Comparison of ENCODE assay signal across 8 mouse cellular contexts in the genomic region with DNA sequence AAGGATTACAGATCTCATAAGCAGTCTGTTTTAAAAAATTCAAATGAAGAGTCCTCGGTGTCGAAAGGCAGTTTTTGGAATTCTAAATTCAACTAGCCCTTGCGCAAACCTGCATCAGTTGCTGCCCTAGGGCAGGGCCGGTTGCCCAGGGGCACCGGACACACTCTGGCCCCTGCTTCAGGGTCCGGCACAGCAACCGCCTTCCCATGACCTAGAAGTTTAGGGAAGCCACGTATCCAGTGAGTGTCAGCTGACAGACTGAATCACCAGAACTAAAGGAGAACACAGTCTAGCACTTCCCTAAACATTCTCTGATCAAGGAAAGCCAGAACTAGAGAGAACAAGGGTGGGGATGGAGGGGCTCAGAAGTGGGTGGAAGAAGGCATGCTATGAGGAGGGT. TPM values are rescaled to one million over a fixed set of nuclear protein-coding genes. Genes with fewer than 3 reads are reported as not detected.
DNase-seq lines count a peak whose midpoint lies in the region; ATAC-seq and TF ChIP-seq lines count a peak whose summit lies in the region.

No protein-coding gene starts in this region.

- H3K79me2 ChIP-seq in heart, adult 2 months (replicated peaks; ENCODE audit: control insufficient read depth, insufficient read depth, low read length), result no peaks in the 10 kb centered on the region
- H3K79me2 ChIP-seq in macrophage (ENCODE audit: inconsistent target), result peaks cover 44% of the 10 kb centered on the region

- peaks cover 9% of the 10 kb centered on the region for H3K4me1 ChIP-seq in testis, adult 2 months (ENCODE audit: control insufficient read depth, insufficient read depth, low read length)
- H3K4me1 ChIP-seq in heart, adult 2 months (ENCODE audit: control insufficient read depth, insufficient read depth, low read length), result peaks cover 4% of the 10 kb centered on the region
- no peaks in the 10 kb centered on the region; the same call in 1 of the 2 replicates for H3K4me1 ChIP-seq in kidney, postnatal 0 days (replicated peaks; ENCODE audit: insufficient read depth, low read length)
- H3K4me1 ChIP-seq in stomach, postnatal 0 days (replicated peaks; ENCODE audit: control insufficient read depth, insufficient read depth), result no peaks in the 10 kb centered on the region

- TF ChIP-seq POLR2A in testis, adult 2 months (IDR thresholded peaks at IDR 0.05; ENCODE audit: control insufficient read depth, low read depth, low read length), result no peak
- no peak for TF ChIP-seq POLR2A in heart, adult 2 months (IDR thresholded peaks at IDR 0.05; ENCODE audit: insufficient read depth, low read depth, low read length)

- H3K27me3 ChIP-seq in testis, adult 2 months (ENCODE audit: control insufficient read depth, insufficient read depth, low read length), result no peaks in the 10 kb centered on the region; the same call in 1 of the 2 replicates
- no peaks in the 10 kb centered on the region for H3K27me3 ChIP-seq in heart, adult 2 months (ENCODE audit: control insufficient read depth, insufficient read depth, low read length)
- no peaks in the 10 kb centered on the region for H3K27me3 ChIP-seq in kidney, postnatal 0 days (ENCODE audit: insufficient read depth, low read length)
- H3K27me3 ChIP-seq in stomach, postnatal 0 days (ENCODE audit: control insufficient read depth, insufficient read depth, low read length), result no peaks in the 10 kb centered on the region

- H3K36me3 ChIP-seq in testis, adult 2 months (ENCODE audit: control insufficient read depth, insufficient read depth, low read length), result no peaks in the 10 kb centered on the region
- H3K36me3 ChIP-seq in heart, adult 2 months (ENCODE audit: control insufficient read depth, insufficient read depth, low read length), result no peaks in the 10 kb centered on the region
- peaks cover 5% of the 10 kb centered on the region; the same call in 1 of the 2 replicates for H3K36me3 ChIP-seq in kidney, postnatal 0 days (ENCODE audit: insufficient read depth, low read length)
- no peaks in the 10 kb centered on the region for H3K36me3 ChIP-seq in macrophage (ENCODE audit: inconsistent target)
- H3K36me3 ChIP-seq in stomach, postnatal 0 days (ENCODE audit: control insufficient read depth, insufficient read depth, low read length), result 0 out of 2 replicates have a peak, but pooled peaks cover 2% of the 10 kb centered on the region

- TF ChIP-seq CTCF in testis, adult 2 months (IDR thresholded peaks at IDR 0.05; ENCODE audit: control insufficient read depth, insufficient read depth, insufficient replicate concordance, low read depth, low read length), result no peak
- TF ChIP-seq CTCF in heart, adult 2 months (IDR thresholded peaks at IDR 0.05), result no peak
- no peak for TF ChIP-seq CTCF in kidney, postnatal 0 days (IDR thresholded peaks at IDR 0.05; ENCODE audit: low read depth)
- no peak for TF ChIP-seq CTCF in stomach, postnatal 0 days (IDR thresholded peaks at IDR 0.05; ENCODE audit: low read depth)

- 4% methylated on average over 8 of the region's 8 CpGs for WGBS in heart, adult 2 months
- WGBS in kidney, postnatal 0 days, result 4% methylated on average over 8 of the region's 8 CpGs
- WGBS in macrophage (ENCODE audit: missing documents), result 0% methylated on average over 7 of the region's 8 CpGs
- 11% methylated on average over 8 of the region's 8 CpGs for WGBS in stomach, postnatal 0 days

- intact Hi-C loops in heart, adult 2 months (cut with DNase I), result no loop called here

- no peak for TF ChIP-seq EP300 in heart, adult 2 months (IDR thresholded peaks at IDR 0.05; ENCODE audit: insufficient read depth, low read depth, low read length)
- TF ChIP-seq EP300 in stomach, postnatal 0 days (optimal IDR thresholded peaks at IDR 0.05), result no peak

- H3K4me3 ChIP-seq in testis, adult 2 months (ENCODE audit: control insufficient read depth, low read depth, low read length), result peak overlapping the region; percentile 67
- H3K4me3 ChIP-seq in heart, adult 2 months, result peak overlapping the region; percentile 60
- peak overlapping the region; percentile 51 for H3K4me3 ChIP-seq in kidney, postnatal 0 days (replicated peaks; ENCODE audit: low read depth, low read length)
- peak overlapping the region; percentile 96 for H3K4me3 ChIP-seq in macrophage (ENCODE audit: inconsistent target)
- H3K4me3 ChIP-seq in stomach, postnatal 0 days (ENCODE audit: low read depth, low read length), result peak overlapping the region; percentile 59

- 0 out of 2 replicates have a peak, but pooled peaks have one; percentile 49 for ATAC-seq in kidney, postnatal 0 days (replicated peaks; ENCODE audit: low FRiP score, low read depth)
- ATAC-seq in stomach, postnatal 0 days (ENCODE audit: low FRiP score, low TSS enrichment), result peak; percentile 65

- H3K27ac ChIP-seq in testis, adult 2 months (ENCODE audit: control insufficient read depth, insufficient read depth, low read depth, low read length), result 0 out of 2 replicates have a peak overlapping the region, but pooled peaks have one; percentile 10
- H3K27ac ChIP-seq in heart, adult 2 months, result peak overlapping the region; percentile 72
- no peak overlapping the region for H3K27ac ChIP-seq in kidney, postnatal 0 days
- peak overlapping the region; percentile 96 for H3K27ac ChIP-seq in macrophage
- peak overlapping the region; percentile 3; the same call in 1 of the 2 replicates for H3K27ac ChIP-seq in stomach, postnatal 0 days (replicated peaks)

- H3K9ac ChIP-seq in heart, adult 2 months (ENCODE audit: low read depth, low read length), result peak overlapping the region; percentile 2; the same call in 1 of the 2 replicates
- H3K9ac ChIP-seq in kidney, postnatal 0 days (ENCODE audit: low read depth, low read length), result peak overlapping the region; percentile 50
- H3K9ac ChIP-seq in stomach, postnatal 0 days (ENCODE audit: low read length), result peak overlapping the region; percentile 69

- DNase-seq in testis, postnatal 14 days (ENCODE audit: low spot score), result no peak
- peak; percentile 12 for DNase-seq in brain, adult 2 months (ENCODE audit: low read depth, low spot score)
- peak; percentile 44 to 45 for DNase-seq in heart, adult 2 months
- DNase-seq in kidney, postnatal 0 days (ENCODE audit: low spot score), result no peak
- no peak for DNase-seq in stomach, postnatal 0 days (ENCODE audit: low spot score)
- DNase-seq in cerebellum, postnatal 14 days, result no peak

- H3K9me3 ChIP-seq in kidney, postnatal 0 days (replicated peaks; ENCODE audit: low read length), result no peaks in the 10 kb centered on the region
- no peaks in the 10 kb centered on the region for H3K9me3 ChIP-seq in stomach, postnatal 0 days (ENCODE audit: control insufficient read depth, low read length)

- peak overlapping the region; percentile 95 for H3K4me2 ChIP-seq in kidney, postnatal 0 days (ENCODE audit: low read length)
- H3K4me2 ChIP-seq in stomach, postnatal 0 days (replicated peaks; ENCODE audit: low read depth), result peak overlapping the region; percentile 88

RNA-seq across cellular contexts. Expression of a gene that starts 0.5 kb away (rescaled TPM):
- polyA plus RNA-seq in testis, adult 2 months (2012; rRNA removed), result 0.35 TPM in 2 replicates
- total RNA-seq in heart, adult 2 months (2021), result 1 to 10 TPM; 2.3 to 2.4 TPM
- 1.4 and 2.1 TPM in 2 replicates for polyA plus RNA-seq in heart, adult 2 months (2012; rRNA removed)
- polyA plus RNA-seq in kidney, postnatal 0 days (2015; fragmentation: Nextera tagmentation; extraction: Ambion mirVana), result 3.6 and 3.9 TPM in 2 replicates
- 10 to 100 TPM; 20.3 to 83.2 (median 30.7) TPM for total RNA-seq in macrophage (2018; cell fraction: chromatin; rRNA removed)
- 10 to 100 TPM; 51.8 to 99.0 (median 74.5) TPM for total RNA-seq in macrophage (2018; cell fraction: cytosol; rRNA removed)
- 100 to 1,000 TPM in 7 of 26 experiments, 10 to 100 TPM in 19; 46.3 to 129 (median 83.9) TPM for total RNA-seq in macrophage (2018; cell fraction: nucleus; rRNA removed)
- 33.5 to 113 TPM (median 76.7 TPM) in 3 replicates for polyA plus RNA-seq in macrophage (2018)
- polyA plus RNA-seq in stomach, postnatal 0 days (2015; fragmentation: Nextera tagmentation; extraction: Ambion mirVana), result 5.1 and 6.3 TPM in 2 replicates

RNA-seq across cellular contexts. Expression of a gene that starts 25.2 kb away (rescaled TPM):
- polyA plus RNA-seq in testis, adult 2 months (2012; rRNA removed), result 0.82 and 1.6 TPM in 2 replicates
- total RNA-seq in heart, adult 2 months (2021), result not detected
- 0.06 TPM in 1 of 2 replicates, not detected in the other for polyA plus RNA-seq in heart, adult 2 months (2012; rRNA removed)
- 0.43 and 0.71 TPM in 2 replicates for polyA plus RNA-seq in kidney, postnatal 0 days (2015; fragmentation: Nextera tagmentation; extraction: Ambion mirVana)
- total RNA-seq in macrophage (2018; cell fraction: chromatin; rRNA removed), result 1 to 10 TPM in 5 of 26 experiments, under 1 TPM in 13, not detected in 8; 0.28 to 3.0 (median 0.61) TPM
- total RNA-seq in macrophage (2018; cell fraction: cytosol; rRNA removed), result under 1 TPM in 4 of 26 experiments, not detected in 22; 0.05 to 0.09 (median 0.09) TPM
- 1 to 10 TPM in 4 of 26 experiments, under 1 TPM in 7, not detected in 15; 0.32 to 1.4 (median 0.69) TPM for total RNA-seq in macrophage (2018; cell fraction: nucleus; rRNA removed)
- polyA plus RNA-seq in macrophage (2018), result 0.09 to 0.13 TPM in 2 of 3 replicates, not detected in the other
- 0.06 and 0.08 TPM in 2 replicates for polyA plus RNA-seq in stomach, postnatal 0 days (2015; fragmentation: Nextera tagmentation; extraction: Ambion mirVana)

RNA-seq across cellular contexts. Expression of a gene that starts 38.8 kb away (rescaled TPM):
- polyA plus RNA-seq in testis, adult 2 months (2012; rRNA removed), result 0.85 and 1.1 TPM in 2 replicates
- total RNA-seq in heart, adult 2 months (2021), result not detected
- polyA plus RNA-seq in heart, adult 2 months (2012; rRNA removed), result 0.04 TPM in 1 of 2 replicates, not detected in the other
- polyA plus RNA-seq in kidney, postnatal 0 days (2015; fragmentation: Nextera tagmentation; extraction: Ambion mirVana), result 0.06 and 0.08 TPM in 2 replicates
- total RNA-seq in macrophage (2018; cell fraction: chromatin; rRNA removed), result 1 to 10 TPM in 11 of 26 experiments, under 1 TPM in 13, not detected in 2; 0.22 to 2.8 (median 0.81) TPM
- under 1 TPM in 16 of 26 experiments, not detected in 10; 0.03 to 0.18 (median 0.05) TPM for total RNA-seq in macrophage (2018; cell fraction: cytosol; rRNA removed)
- total RNA-seq in macrophage (2018; cell fraction: nucleus; rRNA removed), result 1 to 10 TPM in 8 of 26 experiments, under 1 TPM in 18; 0.13 to 3.0 (median 0.57) TPM
- 0.03 to 0.13 TPM in 2 of 3 replicates, not detected in the other for polyA plus RNA-seq in macrophage (2018)
- polyA plus RNA-seq in stomach, postnatal 0 days (2015; fragmentation: Nextera tagmentation; extraction: Ambion mirVana), result 0.02 and 0.13 TPM in 2 replicates

RNA-seq across cellular contexts. Expression of a gene that starts 48.6 kb away (rescaled TPM):
- polyA plus RNA-seq in testis, adult 2 months (2012; rRNA removed), result 0.25 and 0.43 TPM in 2 replicates
- total RNA-seq in heart, adult 2 months (2021), result 1 to 10 TPM; 4.0 to 4.1 TPM
- 2.2 and 2.4 TPM in 2 replicates for polyA plus RNA-seq in heart, adult 2 months (2012; rRNA removed)
- polyA plus RNA-seq in kidney, postnatal 0 days (2015; fragmentation: Nextera tagmentation; extraction: Ambion mirVana), result 52.3 and 57.8 TPM in 2 replicates
- 1 to 10 TPM in 1 of 26 experiments, under 1 TPM in 16, not detected in 9; 0.16 to 2.1 (median 0.34) TPM for total RNA-seq in macrophage (2018; cell fraction: chromatin; rRNA removed)
- 1 to 10 TPM in 21 of 26 experiments, under 1 TPM in 5; 0.74 to 1.5 (median 1.1) TPM for total RNA-seq in macrophage (2018; cell fraction: cytosol; rRNA removed)
- total RNA-seq in macrophage (2018; cell fraction: nucleus; rRNA removed), result 1 to 10 TPM in 1 of 26 experiments, under 1 TPM in 24, not detected in 1; 0.24 to 1.8 (median 0.48) TPM
- 0.52 to 2.2 TPM (median 1.2 TPM) in 3 replicates for polyA plus RNA-seq in macrophage (2018)
- polyA plus RNA-seq in stomach, postnatal 0 days (2015; fragmentation: Nextera tagmentation; extraction: Ambion mirVana), result 15.9 and 17.9 TPM in 2 replicates

Comparison
In these comparisons a context has a peak if more than half of its experiments do, and no peak if none do; other contexts are left out.
1. DNase-seq: peak in brain, adult 2 months (single experiment) and heart, adult 2 months (2 of 2); none in testis, postnatal 14 days (single experiment), kidney, postnatal 0 days (single experiment), stomach, postnatal 0 days (single experiment) and cerebellum, postnatal 14 days (0 of 2).
2. H3K9ac ChIP-seq: peak in every context shown above with its lines; median percentile 69 in stomach, postnatal 0 days; 50 in kidney, postnatal 0 days; 2 in heart, adult 2 months.
3. Peak in every context shown above with its lines, with median percentiles within 50 percentile points of each other: H3K4me3 ChIP-seq.